Mouse (Mus musculus) heart, postnatal 25 days (tissue): ENCODE measurements around the gene Sipa1l3. TPM values are rescaled to one million over a fixed set of nuclear protein-coding genes. Genes with fewer than 3 reads are reported as not detected.

Experiments
- DNase-seq: peaks from one replicate; pipeline ENCODE4 v3.0.0; 2022; ENCODE audit warnings: low spot score
- intact Hi-C: fragments of 180-260 bp; cut with DNase I; formaldehyde crosslinking; loops from one replicate; pipeline ENCODE4 v1.15.1; 2025
- total RNA-seq, 2 experiments: library from RNA; stranded (reverse); gene quantifications; 2 replicates each; pipeline ENCODE4 v1.2.3; 2021

Gene Sipa1l3
- total RNA-seq, 2 experiments from 2014 or later = 8.8 to 9.4 TPM

GRCm38 (mm10) chr7:29452381-29452780 lies 66.1 kb downstream of the Sipa1l3 start:
- no peak for DNase-seq
- intact Hi-C loops = no loop called here

- intact Hi-C loops = no loop called here
- DNase-seq = no peak
Measured at GRCm38 (mm10) chr7:29450175-29450574, 68.3 kb downstream of the Sipa1l3 start.

- intact Hi-C loops = no loop called here
- DNase-seq = no peak
Measured at GRCm38 (mm10) chr7:29448830-29449229, 69.6 kb downstream of the Sipa1l3 start.

DNA sequence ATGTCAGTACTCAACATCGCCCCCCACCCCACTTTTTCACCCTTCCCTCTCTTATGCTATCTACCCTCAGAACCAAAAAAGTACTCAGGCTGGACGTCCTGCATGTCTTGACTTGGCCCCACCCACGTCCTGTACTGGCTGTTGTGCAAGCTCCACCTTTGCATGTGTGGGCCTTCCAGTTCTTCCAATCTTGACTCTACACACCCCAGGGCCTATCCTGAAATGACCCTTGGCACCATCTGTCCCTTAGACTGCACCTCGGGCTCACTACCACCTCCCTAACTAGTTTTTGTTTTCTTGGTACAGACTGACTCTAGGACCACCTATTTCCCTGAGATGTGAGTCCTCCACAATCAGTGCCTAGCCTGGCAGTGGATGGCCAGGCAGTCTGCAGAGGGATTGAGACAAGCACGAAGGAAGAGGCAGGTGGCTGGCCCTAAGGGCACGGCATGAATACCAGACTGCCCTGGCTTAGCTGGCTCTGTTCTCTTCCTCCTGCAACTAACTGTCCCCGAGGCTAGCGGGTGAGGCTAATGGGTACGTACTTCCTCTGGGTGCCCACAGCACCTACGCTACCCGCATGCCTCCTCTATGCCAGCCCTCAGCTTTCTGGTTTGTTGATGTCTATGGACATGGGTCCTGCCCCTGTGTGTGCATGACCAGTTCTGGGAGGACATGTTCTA lies 71.2 kb downstream of the Sipa1l3 start:
- DNase-seq = no peak
- intact Hi-C loops = no loop called here

- intact Hi-C loops = no loop called here
- no peak for DNase-seq
Measured at GRCm38 (mm10) chr7:29446156-29446555, 72.3 kb downstream of the Sipa1l3 start.

- intact Hi-C loops = no loop called here
- DNase-seq = no peak
Measured at GRCm38 (mm10) chr7:29444527-29444926, 73.9 kb downstream of the Sipa1l3 start.

DNA sequence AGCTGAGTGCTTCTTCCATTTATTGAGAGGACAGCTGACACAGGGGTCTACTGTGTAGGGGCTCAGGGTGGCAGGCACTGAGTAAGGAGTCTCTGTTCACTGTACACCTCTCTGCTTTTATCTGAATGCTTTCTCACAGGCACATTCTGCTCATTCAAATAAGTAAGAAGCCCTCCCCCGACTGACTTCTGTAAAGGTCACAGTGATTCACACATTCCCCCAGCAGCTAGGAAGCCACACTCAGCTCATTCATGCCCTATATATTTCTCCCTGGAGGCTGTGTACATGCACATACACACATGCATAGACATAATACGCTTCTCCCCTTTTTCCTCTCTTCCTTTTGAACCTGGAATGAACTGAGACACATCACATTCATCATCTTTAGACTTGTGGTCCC lies 74.4 kb downstream of the Sipa1l3 start:
- intact Hi-C loops = no loop called here
- DNase-seq = no peak

DNA sequence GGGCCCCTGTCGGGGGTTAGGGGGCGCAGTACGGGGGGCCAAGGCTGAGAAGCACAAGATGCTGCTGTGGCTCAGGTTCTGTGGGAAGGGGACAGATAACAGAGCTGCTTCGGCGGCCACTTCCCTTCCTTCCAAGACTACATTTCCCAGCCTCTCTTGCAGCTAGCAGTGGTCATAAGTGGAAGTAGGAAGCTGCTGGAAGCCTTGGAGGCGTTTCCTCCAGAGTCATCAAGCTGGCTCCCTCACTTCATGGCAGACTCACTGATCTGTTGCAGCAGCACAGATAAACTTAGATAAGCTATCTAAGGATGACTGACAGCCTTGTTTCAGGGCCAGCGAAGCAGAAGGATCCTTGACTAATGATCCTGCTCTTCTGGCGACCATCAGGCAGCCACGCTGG lies 76.6 kb downstream of the Sipa1l3 start:
- DNase-seq = peak; percentile 24
- intact Hi-C loops = no loop called here

GRCm38 (mm10) chr7:29441151-29441550 lies 77.3 kb downstream of the Sipa1l3 start:
- intact Hi-C loops = no loop called here
- no peak for DNase-seq

GRCm38 (mm10) chr7:29438655-29439282 lies 79.7 kb downstream of the Sipa1l3 start:
- no peak for DNase-seq
- intact Hi-C loops = no loop called here

DNA sequence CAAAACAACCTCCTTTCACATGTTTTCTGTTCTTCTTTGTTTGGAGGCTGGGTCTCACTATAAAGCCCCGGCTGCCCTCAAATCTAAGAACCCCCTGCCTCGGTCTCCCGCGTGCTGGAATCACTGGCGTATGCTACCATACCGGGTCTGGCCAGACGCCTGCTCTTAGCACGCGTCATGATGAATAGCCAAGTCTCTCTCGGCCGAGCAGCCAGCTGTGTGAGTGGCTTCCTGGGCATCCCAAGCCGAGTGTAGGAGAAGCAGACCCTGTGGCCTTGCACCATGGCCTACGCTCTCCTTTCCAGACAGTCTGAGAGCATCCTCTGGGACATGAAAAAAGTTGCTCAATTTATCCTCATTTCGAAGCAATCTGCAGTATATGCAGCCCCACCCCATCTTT lies 80.2 kb downstream of the Sipa1l3 start:
- intact Hi-C loops = no loop called here
- no peak for DNase-seq

- no peak for DNase-seq
- intact Hi-C loops = no loop called here
Measured at GRCm38 (mm10) chr7:29437072-29437471, 81.4 kb downstream of the Sipa1l3 start.

DNA sequence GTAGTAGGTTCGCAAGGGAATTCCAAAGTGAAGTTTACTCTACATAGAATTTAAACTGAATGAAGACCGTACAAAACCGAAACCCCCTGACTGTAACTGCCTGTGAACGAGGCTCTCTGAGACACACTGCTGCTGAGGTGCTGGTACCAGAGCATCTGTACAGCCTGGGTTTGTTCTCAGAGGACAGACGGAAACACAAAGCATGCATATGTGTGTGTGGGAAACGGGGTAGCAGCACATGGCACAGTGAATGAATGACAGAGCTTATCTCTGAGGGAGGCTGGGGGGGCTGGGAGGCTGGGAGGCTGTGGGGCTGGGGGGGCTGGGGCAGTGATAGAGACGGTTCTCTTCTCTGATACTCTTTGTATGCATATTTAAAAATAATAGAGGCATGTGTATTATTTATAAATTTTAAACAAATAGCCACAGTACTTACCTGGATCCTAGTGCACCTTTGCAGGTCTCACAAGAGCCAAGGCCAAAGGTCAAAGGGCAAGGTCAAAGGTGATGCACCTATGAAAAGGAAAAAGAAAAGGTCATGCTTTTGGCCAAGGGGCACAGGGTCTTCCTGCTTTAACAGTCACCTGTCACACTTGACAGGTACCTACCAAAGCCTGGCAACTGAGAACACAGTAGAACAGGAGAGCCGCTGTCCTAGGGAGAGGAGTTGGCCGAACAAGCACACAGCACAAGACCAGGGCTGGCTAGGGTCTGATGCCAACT lies 84.0 kb downstream of the Sipa1l3 start:
- intact Hi-C loops = loop anchor here (5.0 kb wide), 1 partner anchor 42 kb away; no protein-coding TSS in a partner anchor
- DNase-seq = no peak

- no peak for DNase-seq
- intact Hi-C loops = loop anchor here (5.0 kb wide), 1 partner anchor 41 kb away; no protein-coding TSS in a partner anchor
Measured at GRCm38 (mm10) chr7:29433725-29434124, 84.7 kb downstream of the Sipa1l3 start.

DNA sequence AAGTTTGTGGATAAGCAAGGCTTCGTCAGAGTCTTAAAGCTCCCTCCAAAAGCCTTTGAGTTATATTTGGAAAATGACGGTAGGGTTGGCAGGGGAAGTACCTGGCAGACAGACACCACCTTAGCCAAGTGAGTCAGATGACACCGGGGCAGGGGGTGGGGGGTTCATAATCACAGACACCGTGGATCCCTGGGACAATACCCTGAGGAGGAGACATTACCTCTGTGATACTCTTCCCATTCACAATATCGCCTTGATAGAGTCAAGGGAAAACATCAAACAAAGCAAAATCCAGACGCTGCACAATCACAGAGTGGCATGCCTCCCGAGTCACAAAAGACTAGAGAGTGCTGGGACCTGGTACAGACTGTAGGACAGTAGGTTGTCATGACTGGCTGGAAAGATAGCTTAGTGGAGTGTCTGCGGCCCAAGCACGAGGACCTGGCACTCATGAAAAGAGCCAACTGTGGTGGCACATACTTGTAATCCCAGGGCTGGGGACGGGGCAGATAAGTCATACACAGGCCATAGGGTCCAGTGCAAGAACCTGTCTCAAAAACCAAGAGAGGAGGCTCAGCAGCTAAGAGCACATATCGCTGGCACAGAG lies 85.4 kb downstream of the Sipa1l3 start:
- intact Hi-C loops = loop anchor here (5.0 kb wide), 1 partner anchor 41 kb away; no protein-coding TSS in a partner anchor
- DNase-seq = no peak

DNA sequence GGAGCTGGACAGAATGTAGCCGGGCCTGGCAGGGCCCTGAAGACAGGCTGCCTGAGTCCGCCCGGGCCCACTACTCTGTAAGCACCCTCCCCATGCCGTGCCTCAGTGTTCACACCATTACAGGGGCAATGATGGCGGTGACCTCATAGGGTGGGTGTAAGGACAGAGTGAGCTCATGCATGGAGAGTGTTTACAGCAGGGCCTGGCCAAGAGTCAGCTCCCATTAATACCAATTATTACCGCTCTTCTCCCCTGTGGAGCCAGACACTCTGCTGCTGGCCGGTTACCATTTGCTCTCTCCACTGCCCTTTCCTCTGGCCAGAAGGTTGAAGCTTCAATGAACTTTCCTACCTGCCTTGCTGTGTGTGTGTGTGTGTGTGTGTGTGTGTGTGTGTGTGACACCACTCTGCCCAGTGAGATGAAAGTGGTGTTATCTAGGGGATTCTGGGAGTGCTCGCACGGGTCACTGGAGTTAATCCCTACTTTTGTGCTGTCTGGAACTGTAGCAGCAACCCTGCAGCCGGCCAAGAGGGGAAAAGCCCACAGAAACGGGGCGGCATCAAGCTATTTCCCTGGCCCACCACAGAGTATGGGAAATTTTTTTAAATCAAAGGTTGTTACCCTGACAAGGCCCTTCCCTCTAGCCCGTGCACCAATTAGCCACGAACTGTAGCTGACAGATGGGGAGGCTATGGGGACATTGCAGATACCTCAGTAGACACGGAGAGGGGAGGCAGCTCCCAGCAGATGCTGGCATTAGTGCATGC lies 86.1 kb downstream of the Sipa1l3 start:
- intact Hi-C loops = loop anchor here (5.0 kb wide), 1 partner anchor 40 kb away; no protein-coding TSS in a partner anchor
- no peak for DNase-seq

GRCm38 (mm10) chr7:29430739-29431211 lies 87.7 kb downstream of the Sipa1l3 start:
- intact Hi-C loops = loop anchor here (5.0 kb wide), 1 partner anchor 38 kb away; no protein-coding TSS in a partner anchor
- no peak for DNase-seq

DNA sequence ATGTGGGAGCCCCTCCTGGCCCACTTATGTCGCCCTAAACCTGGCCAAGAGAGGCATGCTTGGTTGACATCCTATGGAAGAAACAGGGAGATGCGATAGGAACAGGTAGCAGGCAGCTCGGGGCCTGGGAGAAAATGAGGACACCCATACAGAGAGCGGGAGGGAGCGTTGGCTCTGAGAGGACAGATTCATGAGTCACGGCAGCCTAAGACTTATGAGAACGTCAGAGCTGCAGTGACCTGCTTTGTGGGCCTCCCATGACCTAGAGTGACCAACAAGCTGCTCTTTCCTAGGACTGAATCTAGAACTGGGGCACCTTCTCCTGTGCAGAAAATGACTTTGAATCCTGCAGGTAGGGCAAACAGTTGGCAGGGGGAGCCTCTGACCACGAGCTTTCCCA lies 92.4 kb downstream of the Sipa1l3 start:
- DNase-seq = no peak
- intact Hi-C loops = no loop called here

DNA sequence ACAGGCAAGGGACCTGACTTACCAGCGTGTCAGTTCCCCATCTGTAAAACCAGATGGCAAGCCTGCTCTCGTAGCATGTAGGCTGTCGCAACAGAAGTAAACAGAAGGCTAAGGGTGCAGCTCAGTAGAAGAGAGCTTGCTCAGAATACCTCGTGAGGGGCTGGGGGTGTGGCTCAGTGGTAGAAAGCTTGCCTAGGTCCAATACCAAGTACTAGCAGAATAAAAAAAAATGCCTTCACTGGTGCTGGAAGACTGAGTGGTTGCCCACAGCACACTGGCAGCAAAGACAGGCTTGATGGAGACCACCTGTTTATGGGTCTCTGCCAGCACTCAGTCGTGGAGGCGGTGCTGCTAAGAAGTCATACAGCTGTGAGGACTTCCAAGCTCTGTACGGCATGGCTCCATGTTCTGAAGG lies 93.0 kb downstream of the Sipa1l3 start:
- DNase-seq = no peak
- intact Hi-C loops = no loop called here

- intact Hi-C loops = no loop called here
- DNase-seq = no peak
Measured at GRCm38 (mm10) chr7:29424690-29425089, 93.8 kb downstream of the Sipa1l3 start.
